Mouse (Mus musculus) limb, embryonic 15.5 days (tissue): Measurements from ENCODE around the gene AU040320. TPM values are rescaled to one million over a fixed set of nuclear protein-coding genes. Genes with fewer than 3 reads are reported as not detected.
A peak's percentile ranks its signal among the peaks of the same experiment; 100 is the strongest.

Experiments used
- ATAC-seq: fragments of 200-750 bp; cut with Nextera tagmentation; 2 replicates; pipeline ENCODE4 v1.8.0; 2017; ENCODE audit warnings: low read depth, moderate TSS enrichment; ENCODE audit not compliant: insufficient number of reproducible peaks, low FRiP score, low TSS enrichment
- H3K27ac ChIP-seq: fragments of 300-500 bp; sonication (generic); 2 replicates; pipeline ENCODE4 v1.5.1; 2015; ENCODE audit warnings: moderate library complexity, mild to moderate bottlenecking, inconsistent platforms
- H3K27me3 ChIP-seq: fragments of 300-500 bp; sonication (generic); 2 replicates; pipeline ENCODE4 v1.6.1; 2015; ENCODE audit warnings: inconsistent platforms
- H3K36me3 ChIP-seq: fragments of 300-500 bp; sonication (generic); 2 replicates; pipeline ENCODE4 v1.6.1; 2015; ENCODE audit warnings: inconsistent platforms
- H3K4me1 ChIP-seq: fragments of 300-500 bp; sonication (generic); 2 replicates; pipeline ENCODE4 v1.6.1; 2015; ENCODE audit warnings: inconsistent platforms
- H3K4me2 ChIP-seq: fragments of 300-500 bp; sonication (generic); 2 replicates; pipeline ENCODE4 v1.6.1; 2015; ENCODE audit warnings: mild to moderate bottlenecking, inconsistent platforms
- H3K4me3 ChIP-seq: fragments of 300-500 bp; sonication (generic); 2 replicates; pipeline ENCODE4 v1.5.1; 2015; ENCODE audit warnings: mild to moderate bottlenecking, inconsistent platforms
- H3K9ac ChIP-seq: fragments of 300-500 bp; sonication (generic); 2 replicates; pipeline ENCODE4 v1.6.1; 2015; ENCODE audit warnings: inconsistent platforms
- H3K9me3 ChIP-seq: fragments of 300-500 bp; sonication (generic); 2 replicates; pipeline ENCODE4 v1.6.1; 2016; ENCODE audit warnings: inconsistent platforms
- WGBS: fragments of 180-500 bp; shearing (Covaris S2); methylation state at CpG from one replicate; pipeline ENCODE4 v1.1.7; 2015; 5-methylcytosine and 5-hydroxymethylcytosine counted together
- polyA plus RNA-seq: library from polyadenylated mRNA; unstranded; fragments of >200 nt; fragmentation: Nextera tagmentation; extraction: Ambion mirVana; gene quantifications from 2 replicates; pipeline ENCODE4 v1.2.1, GENCODE M21; 2015

AU040320 gene
- polyA plus RNA-seq: 17.9 and 19.0 TPM in 2 replicates

GRCm38 (mm10) chr4:126753268-126754230, at the start of gene AU040320, which contains the start of gene Ncdn:
AU040320 (plus strand) TSS chr4:126753544.
Ncdn (minus strand) TSS chr4:126753438.
- Histone ChIP-seq H3K4me1 (peaks cover 54% of the 10 kb centered on the region), H3K4me2 (peak within 1 kb of the TSS; percentile 95), H3K27ac (peak within 1 kb of the TSS; percentile 96), H3K4me3 (peak within 1 kb of the TSS; percentile 92), H3K36me3 (peaks cover 29% of the 10 kb centered on the region), H3K9ac (peak within 1 kb of the TSS; percentile 85), H3K9me3 (no peaks in the 10 kb centered on the region), H3K27me3 (no peaks in the 10 kb centered on the region)
- peak; percentile 98 for ATAC-seq
- under 1% methylated on average over 70 of the region's 71 CpGs for WGBS

DNA sequence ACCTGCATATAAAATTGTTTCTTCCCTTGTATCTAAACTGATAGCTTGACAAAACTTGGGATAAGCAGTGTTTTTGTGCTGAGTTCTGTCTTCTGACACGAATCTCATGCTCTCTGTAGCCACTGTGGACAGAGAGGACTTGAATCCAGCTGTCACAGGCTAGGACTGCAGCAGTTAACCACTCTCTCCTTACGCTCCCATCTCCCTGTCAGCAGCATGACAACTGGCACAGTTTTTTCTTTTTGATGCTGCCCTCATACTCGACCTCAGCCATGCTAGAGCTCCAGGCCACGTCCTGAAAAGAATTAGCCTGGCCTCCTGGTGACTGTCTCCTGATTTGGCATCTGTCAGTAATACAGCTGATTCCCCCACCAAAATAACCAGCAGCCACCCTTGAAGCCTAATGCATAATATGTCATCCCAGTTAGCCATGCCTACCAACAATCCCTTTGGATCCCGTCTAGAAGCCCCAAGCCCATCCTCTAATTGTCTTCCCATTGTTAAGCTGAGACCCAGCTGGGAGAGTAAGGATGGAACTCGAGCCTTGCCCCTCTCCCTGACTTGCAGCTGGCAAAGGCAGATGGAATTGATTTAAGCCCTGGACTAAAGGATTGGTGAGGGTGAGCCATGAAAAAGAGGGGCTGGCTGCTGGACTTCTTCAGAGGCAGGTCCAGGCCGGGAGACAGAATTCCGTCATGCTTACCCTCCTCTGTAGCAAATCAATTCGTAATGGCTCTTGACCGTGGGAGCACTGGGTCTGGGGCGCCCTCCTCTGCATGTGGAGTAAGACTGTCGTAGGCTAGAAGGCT, 46.5 kb upstream of the AU040320 start:
- Histone ChIP-seq H3K9me3 (no peaks in the 10 kb centered on the region), H3K9ac (no peak overlapping the region), H3K27me3 (no peaks in the 10 kb centered on the region), H3K27ac (no peak overlapping the region), H3K4me3 (no peak overlapping the region), H3K4me2 (no peak overlapping the region), H3K4me1 (no peaks in the 10 kb centered on the region), H3K36me3 (peaks cover 73% of the 10 kb centered on the region)
- 69% methylated on average over 12 of the region's 12 CpGs for WGBS
- no peak for ATAC-seq

- Histone ChIP-seq H3K9me3 (no peaks in the 10 kb centered on the region), H3K4me1 (no peaks in the 10 kb centered on the region), H3K4me2 (no peak overlapping the region), H3K4me3 (no peak overlapping the region), H3K9ac (no peak overlapping the region), H3K27me3 (no peaks in the 10 kb centered on the region), H3K27ac (no peak overlapping the region), H3K36me3 (peaks cover 73% of the 10 kb centered on the region)
- ATAC-seq: no peak
- 77% methylated on average over 5 of the region's 5 CpGs for WGBS
These were observed 45.9 kb upstream of the AU040320 start for GRCm38 (mm10) chr4:126707439-126707826.

DNA sequence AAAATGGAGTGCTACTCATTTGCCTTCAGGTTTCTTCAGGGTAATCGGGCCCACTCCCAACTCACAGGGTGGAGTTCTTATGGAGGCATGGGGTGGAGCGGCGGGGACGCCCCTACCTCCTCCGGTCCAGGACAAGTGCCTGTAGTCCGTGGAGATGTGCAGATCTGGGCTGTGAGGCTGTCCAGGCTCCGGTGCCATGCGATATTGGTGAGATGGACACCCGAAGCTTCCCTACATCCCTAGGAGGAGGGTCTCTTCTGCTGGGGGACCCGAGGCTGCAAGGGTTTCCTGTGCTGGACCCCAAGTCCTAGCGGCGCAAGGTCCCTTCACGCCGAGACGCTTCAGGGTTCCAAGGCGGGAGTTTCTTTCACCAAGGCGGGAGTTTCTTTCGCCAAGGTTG, 21.2 kb upstream of the AU040320 start:
- H3K4me2 ChIP-seq: peak overlapping the region; percentile 37
- peaks cover 82% of the 10 kb centered on the region for H3K27me3 ChIP-seq
- H3K27ac ChIP-seq: no peak overlapping the region
- H3K4me3 ChIP-seq: peak overlapping the region; percentile 20
- H3K36me3 ChIP-seq: no peaks in the 10 kb centered on the region
- 3% methylated on average over 18 of the region's 18 CpGs for WGBS
- no peak for ATAC-seq
- H3K9me3 ChIP-seq: no peaks in the 10 kb centered on the region
- H3K4me1 ChIP-seq: peaks cover 37% of the 10 kb centered on the region
- no peak overlapping the region; the same call in 1 of the 2 replicates for H3K9ac ChIP-seq

- 5% methylated on average over 26 of the region's 26 CpGs for WGBS
- Histone ChIP-seq H3K4me1 (peaks cover 37% of the 10 kb centered on the region), H3K4me3 (peak overlapping the region; percentile 20; the same call in 1 of the 2 replicates), H3K36me3 (no peaks in the 10 kb centered on the region), H3K9ac (no peak overlapping the region; the same call in 1 of the 2 replicates), H3K27ac (no peak overlapping the region), H3K27me3 (peaks cover 87% of the 10 kb centered on the region), H3K9me3 (no peaks in the 10 kb centered on the region), H3K4me2 (peak overlapping the region; percentile 37)
- ATAC-seq: no peak
These were observed 20.6 kb upstream of the AU040320 start for GRCm38 (mm10) chr4:126732531-126733380.

GRCm38 (mm10) chr4:126734001-126734603, 19.2 kb upstream of the AU040320 start:
- Histone ChIP-seq H3K4me1 (peaks cover 37% of the 10 kb centered on the region), H3K27me3 (peaks cover 96% of the 10 kb centered on the region), H3K9ac (no peak overlapping the region), H3K4me3 (peak overlapping the region; percentile 40; the same call in 1 of the 2 replicates), H3K4me2 (no peak overlapping the region), H3K27ac (no peak overlapping the region), H3K36me3 (no peaks in the 10 kb centered on the region), H3K9me3 (no peaks in the 10 kb centered on the region)
- no peak for ATAC-seq
- WGBS: 2% methylated on average over 16 of the region's 16 CpGs

DNA sequence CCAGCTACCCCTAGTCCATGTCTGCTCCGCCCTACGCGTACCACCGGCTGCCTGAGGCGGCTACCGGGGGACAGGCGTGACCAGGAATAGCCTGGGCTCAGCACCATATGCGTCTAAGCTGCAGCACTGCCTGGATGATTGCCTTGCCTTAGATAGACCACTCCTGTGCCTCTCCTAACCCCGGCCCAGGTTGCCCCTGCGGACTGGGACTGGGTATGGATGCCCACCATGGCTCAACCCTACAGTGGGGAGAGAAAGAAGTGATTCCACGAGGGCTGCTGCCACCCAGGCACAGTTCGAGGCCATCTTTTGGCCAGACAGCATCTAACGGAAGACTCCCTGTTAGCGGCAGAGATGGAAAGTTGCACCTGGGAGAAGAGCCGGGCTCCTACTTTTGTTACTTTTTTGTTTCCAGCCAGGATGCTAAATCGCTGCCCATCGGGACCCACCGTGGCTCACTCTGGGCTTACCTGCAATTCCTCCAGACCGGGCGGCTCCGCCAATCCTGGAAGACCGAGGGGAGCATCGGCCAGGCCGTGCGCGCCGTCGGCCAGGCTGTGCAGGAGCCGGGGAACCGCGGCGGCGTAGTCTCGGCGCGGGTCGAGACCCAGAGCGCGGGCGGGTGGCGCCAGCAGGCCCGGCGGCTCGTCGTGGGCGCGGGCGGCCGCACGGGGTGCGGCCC, 18.5 kb upstream of the AU040320 start:
- Histone ChIP-seq H3K9ac (no peak overlapping the region), H3K4me3 (peak overlapping the region; percentile 40), H3K4me2 (peak overlapping the region; percentile 61), H3K36me3 (no peaks in the 10 kb centered on the region), H3K27ac (no peak overlapping the region), H3K9me3 (no peaks in the 10 kb centered on the region), H3K4me1 (peaks cover 37% of the 10 kb centered on the region), H3K27me3 (peaks cover 92% of the 10 kb centered on the region)
- 4% methylated on average over 51 of the region's 51 CpGs for WGBS
- ATAC-seq: no peak

DNA sequence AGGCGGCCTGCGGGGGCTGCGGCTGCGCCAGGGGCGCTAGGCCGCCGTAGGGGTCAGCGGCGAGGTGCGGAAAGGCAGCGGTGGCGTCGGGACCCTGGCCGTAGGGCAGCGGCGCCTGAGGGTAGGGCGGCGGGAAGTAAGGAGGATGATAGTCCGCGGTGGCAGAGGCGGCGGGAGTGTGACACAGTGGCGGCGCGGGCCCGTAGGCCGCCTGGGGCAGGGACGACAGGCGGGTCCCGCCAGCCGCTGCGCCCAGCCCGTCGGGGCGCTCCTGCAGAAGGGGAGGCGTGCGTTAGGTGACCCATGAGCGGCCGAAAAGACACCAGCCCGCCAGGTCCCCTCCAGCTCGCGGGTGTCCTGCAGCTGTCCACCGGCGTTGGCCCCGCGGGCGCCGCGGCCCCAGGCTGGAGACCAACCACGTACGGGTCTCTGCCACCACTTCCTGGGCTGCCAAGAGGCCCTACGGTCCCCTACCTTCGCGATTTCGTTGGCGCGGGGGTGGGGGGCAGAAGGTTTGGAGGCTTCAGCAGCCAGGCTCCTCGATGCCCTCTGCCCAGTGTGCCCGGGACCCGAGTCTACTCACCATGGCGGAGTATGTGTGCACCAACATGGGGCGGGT, 17.9 kb upstream of the AU040320 start:
- Histone ChIP-seq H3K4me3 (peak overlapping the region; percentile 40), H3K27me3 (peaks cover 88% of the 10 kb centered on the region), H3K4me2 (peak overlapping the region; percentile 61), H3K9ac (no peak overlapping the region), H3K27ac (no peak overlapping the region), H3K36me3 (no peaks in the 10 kb centered on the region), H3K9me3 (no peaks in the 10 kb centered on the region), H3K4me1 (peaks cover 37% of the 10 kb centered on the region)
- WGBS: 2% methylated on average over 61 of the region's 62 CpGs
- no peak for ATAC-seq

- Histone ChIP-seq H3K4me1 (peaks cover 37% of the 10 kb centered on the region), H3K27me3 (peaks cover 83% of the 10 kb centered on the region), H3K9me3 (no peaks in the 10 kb centered on the region), H3K27ac (no peak within 1 kb of the TSS), H3K9ac (no peak within 1 kb of the TSS), H3K36me3 (no peaks in the 10 kb centered on the region), H3K4me3 (peak within 1 kb of the TSS; percentile 40), H3K4me2 (peak within 1 kb of the TSS; percentile 61)
- 3% methylated on average over 32 of the region's 32 CpGs for WGBS
- no peak for ATAC-seq
These were observed 17.3 kb upstream of the AU040320 start, which contains the start of gene Tfap2e for GRCm38 (mm10) chr4:126736001-126736414. Tfap2e (minus strand) TSS chr4:126736240.
